Mouse (Mus musculus): ENCODE results near the gene Pomp. TPM values are rescaled to one million over a fixed set of nuclear protein-coding genes. Genes with fewer than 3 reads are reported as not detected.

The Pomp gene
- total and polyA plus RNA-seq, 2 experiments: 71.0 to 233 TPM

DNA sequence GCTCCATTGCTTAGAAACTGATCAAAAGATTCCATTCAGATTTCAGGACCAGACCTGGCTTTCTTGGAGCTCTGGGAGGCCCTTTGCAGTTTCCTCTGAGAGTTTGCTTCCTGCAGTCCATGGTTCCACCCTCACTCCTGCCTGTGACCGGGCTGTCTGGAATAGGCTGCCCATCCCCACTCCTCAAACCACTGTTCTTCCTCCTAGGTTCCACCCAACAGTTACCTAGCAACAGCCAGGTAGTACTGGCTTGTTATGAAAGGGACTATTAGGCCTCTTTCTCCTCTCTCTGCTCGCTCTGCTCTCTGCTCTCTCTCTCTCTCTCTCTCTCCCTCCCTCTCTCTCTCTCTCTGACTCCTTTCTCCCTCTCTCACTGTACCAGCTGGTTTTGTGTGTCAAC, 38.0 kb downstream of the Pomp start:
- Histone ChIP-seq H3K27ac (replicated peaks; ENCODE audit: insufficient read depth, low read depth, low read length) (no peak overlapping the region), H3K36me3 (ENCODE audit: control insufficient read depth, insufficient read depth, low read length) (no peaks in the 10 kb centered on the region), H3K4me3 (ENCODE audit: insufficient read depth, low read depth, low read length) (no peak overlapping the region), H3K4me1 (ENCODE audit: control insufficient read depth, insufficient read depth, low read length) (peaks cover 2% of the 10 kb centered on the region; the same call in 1 of the 2 replicates), H3K27me3 (ENCODE audit: control insufficient read depth, insufficient read depth, low read length) (no peaks in the 10 kb centered on the region), H3K79me2 (ENCODE audit: control insufficient read depth, insufficient read depth, low read length) (no peaks in the 10 kb centered on the region), H3K9ac (ENCODE audit: low read depth, low read length) (no peak overlapping the region)
- TF ChIP-seq POLR2A (IDR thresholded peaks at IDR 0.05; ENCODE audit: extremely low read depth, insufficient read depth, low read length) (no peak), CTCF (IDR thresholded peaks at IDR 0.05; ENCODE audit: low read depth, low read length) (no peak)
- WGBS: 87% methylated on average over 2 of the region's 2 CpGs
- no peak for DNase-seq (ENCODE audit: extremely low read depth, low read depth, low spot score)

DNA sequence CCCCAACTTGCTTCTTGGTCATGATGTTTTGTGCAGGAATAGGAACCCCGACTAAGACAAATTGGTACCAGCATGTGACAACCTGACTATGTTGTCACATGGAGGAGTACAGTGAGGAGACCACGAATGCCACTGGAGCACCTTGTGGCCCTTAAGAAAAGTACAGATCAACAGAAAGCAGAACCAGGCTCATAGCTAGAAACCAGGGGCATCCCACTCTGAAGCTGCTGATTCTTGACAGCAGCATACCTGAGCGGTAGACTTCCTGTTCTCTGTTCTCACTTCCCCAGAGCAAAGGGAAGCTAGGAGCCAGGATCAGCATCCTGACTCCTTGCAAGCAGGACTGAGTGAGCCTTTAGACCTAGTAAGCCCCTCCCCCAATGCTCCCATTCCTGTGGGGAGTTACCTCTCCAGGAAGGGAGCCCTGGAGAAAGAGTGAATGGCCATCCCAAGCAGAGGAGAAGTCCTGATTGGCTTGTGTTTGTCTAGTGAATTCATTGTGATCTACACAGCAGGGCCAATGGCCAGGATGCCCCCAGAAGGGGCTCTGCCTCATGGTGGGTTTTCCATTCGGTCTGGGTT, 38.8 kb downstream of the Pomp start:
- 76% methylated on average over 4 of the region's 4 CpGs for WGBS
- Histone ChIP-seq H3K79me2 (ENCODE audit: control insufficient read depth, insufficient read depth, low read length) (no peaks in the 10 kb centered on the region), H3K9ac (ENCODE audit: low read depth, low read length) (no peak overlapping the region), H3K36me3 (ENCODE audit: control insufficient read depth, insufficient read depth, low read length) (no peaks in the 10 kb centered on the region), H3K27me3 (ENCODE audit: control insufficient read depth, insufficient read depth, low read length) (no peaks in the 10 kb centered on the region), H3K4me1 (ENCODE audit: control insufficient read depth, insufficient read depth, low read length) (no peaks in the 10 kb centered on the region; the same call in 1 of the 2 replicates), H3K4me3 (ENCODE audit: insufficient read depth, low read depth, low read length) (no peak overlapping the region), H3K27ac (replicated peaks; ENCODE audit: insufficient read depth, low read depth, low read length) (no peak overlapping the region)
- TF ChIP-seq CTCF (IDR thresholded peaks at IDR 0.05; ENCODE audit: low read depth, low read length) (no peak), POLR2A (IDR thresholded peaks at IDR 0.05; ENCODE audit: extremely low read depth, insufficient read depth, low read length) (no peak)
- DNase-seq (ENCODE audit: extremely low read depth, low read depth, low spot score): no peak

DNA sequence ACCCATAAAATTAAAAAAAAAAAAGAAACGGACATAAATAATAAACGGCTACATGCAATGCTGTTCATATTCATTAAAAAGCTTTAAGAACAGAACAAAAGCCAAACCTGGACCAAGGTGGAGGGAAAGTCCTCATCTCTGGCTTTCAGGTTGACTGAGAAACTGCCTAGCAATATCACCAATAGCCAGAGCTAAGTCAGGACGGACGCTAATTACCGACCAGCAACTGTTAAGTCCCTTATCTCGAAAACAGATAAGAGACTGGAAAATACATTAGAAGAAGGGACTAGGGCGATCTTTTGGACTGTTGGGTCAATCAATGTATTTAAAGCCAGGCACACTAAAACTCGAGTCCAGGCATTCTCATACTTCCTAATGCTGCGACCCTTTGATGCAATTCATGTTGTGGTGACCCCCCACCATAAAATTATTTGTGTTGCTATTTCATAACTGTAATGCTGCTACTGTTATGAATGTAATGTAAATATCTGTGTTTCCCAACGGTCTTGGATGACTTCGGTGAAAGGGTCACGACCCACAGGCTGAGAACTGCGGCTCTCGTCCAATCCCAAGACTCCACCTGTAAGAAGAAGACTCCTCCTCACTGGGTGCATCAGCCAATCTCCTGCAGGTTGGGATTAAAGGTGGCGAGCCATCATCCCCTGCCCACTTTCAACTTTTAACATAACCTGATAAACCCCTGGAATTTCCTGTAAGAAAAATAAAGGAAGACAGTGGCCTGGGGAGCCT, 41.9 kb downstream of the Pomp start:
- Histone ChIP-seq H3K79me2 (ENCODE audit: control insufficient read depth, insufficient read depth, low read length) (no peaks in the 10 kb centered on the region), H3K4me1 (ENCODE audit: control insufficient read depth, insufficient read depth, low read length) (peaks cover 6% of the 10 kb centered on the region), H3K27ac (replicated peaks; ENCODE audit: insufficient read depth, low read depth, low read length) (0 out of 2 replicates have a peak overlapping the region, but pooled peaks have one; percentile 23), H3K36me3 (ENCODE audit: control insufficient read depth, insufficient read depth, low read length) (no peaks in the 10 kb centered on the region), H3K9ac (ENCODE audit: low read depth, low read length) (no peak overlapping the region), H3K27me3 (ENCODE audit: control insufficient read depth, insufficient read depth, low read length) (no peaks in the 10 kb centered on the region), H3K4me3 (ENCODE audit: insufficient read depth, low read depth, low read length) (no peak overlapping the region)
- DNase-seq (ENCODE audit: extremely low read depth, low read depth, low spot score): peak; percentile 59
- WGBS: 33% methylated on average over 15 of the region's 15 CpGs
- no peak for TF ChIP-seq POLR2A (IDR thresholded peaks at IDR 0.05; ENCODE audit: extremely low read depth, insufficient read depth, low read length)
- TF ChIP-seq CTCF (IDR thresholded peaks at IDR 0.05; ENCODE audit: low read depth, low read length): no peak

DNA sequence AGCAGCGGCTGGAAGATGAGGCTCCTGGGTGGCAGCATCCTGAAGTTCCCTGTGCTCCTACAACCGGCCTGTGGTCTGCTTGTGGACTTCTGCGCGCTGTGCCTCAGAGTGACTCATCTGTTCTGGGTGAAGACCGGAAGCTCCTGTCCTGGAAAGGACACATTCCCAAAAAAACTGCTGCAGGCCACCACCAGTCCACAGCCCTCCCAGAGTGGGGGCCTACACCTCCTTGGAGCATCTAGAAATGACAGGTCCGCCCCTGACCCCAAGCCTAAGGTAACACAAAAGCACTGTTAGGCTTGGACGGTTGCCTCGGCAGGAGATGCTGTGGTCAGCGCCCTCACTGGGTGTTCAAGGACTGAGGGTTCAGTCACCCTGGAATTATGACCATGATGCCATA, 42.9 kb downstream of the Pomp start:
- TF ChIP-seq POLR2A (IDR thresholded peaks at IDR 0.05; ENCODE audit: extremely low read depth, insufficient read depth, low read length): no peak
- TF ChIP-seq CTCF (IDR thresholded peaks at IDR 0.05; ENCODE audit: low read depth, low read length): no peak
- Histone ChIP-seq H3K4me3 (ENCODE audit: insufficient read depth, low read depth, low read length) (no peak overlapping the region), H3K9ac (ENCODE audit: low read depth, low read length) (no peak overlapping the region), H3K27ac (replicated peaks; ENCODE audit: insufficient read depth, low read depth, low read length) (peak overlapping the region; percentile 23), H3K4me1 (ENCODE audit: control insufficient read depth, insufficient read depth, low read length) (peaks cover 6% of the 10 kb centered on the region), H3K79me2 (ENCODE audit: control insufficient read depth, insufficient read depth, low read length) (no peaks in the 10 kb centered on the region), H3K27me3 (ENCODE audit: control insufficient read depth, insufficient read depth, low read length) (no peaks in the 10 kb centered on the region), H3K36me3 (ENCODE audit: control insufficient read depth, insufficient read depth, low read length) (no peaks in the 10 kb centered on the region)
- 45% methylated on average over 9 of the region's 9 CpGs for WGBS
- peak; percentile 87 for DNase-seq (ENCODE audit: extremely low read depth, low read depth, low spot score)

DNA sequence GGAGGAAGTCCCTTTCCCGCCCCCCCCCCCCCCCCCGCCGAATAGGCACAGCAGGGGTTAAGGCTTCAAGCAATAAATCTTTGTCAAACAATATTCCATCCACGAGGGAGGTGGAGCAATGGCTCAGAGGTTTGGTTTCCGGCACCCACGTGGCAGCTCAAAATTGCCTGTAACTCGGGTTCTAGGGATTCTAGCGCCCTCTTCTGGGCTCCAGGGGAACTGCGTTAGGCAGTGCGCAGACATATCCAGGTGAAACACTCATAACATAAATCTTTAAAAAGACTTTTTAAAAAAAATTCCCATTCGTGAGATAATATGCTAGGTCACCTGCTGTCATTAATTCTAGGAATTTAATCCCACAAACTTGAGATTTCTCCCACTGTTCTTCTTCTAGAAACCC, 46.9 kb downstream of the Pomp start:
- TF ChIP-seq POLR2A (IDR thresholded peaks at IDR 0.05; ENCODE audit: extremely low read depth, insufficient read depth, low read length): no peak
- TF ChIP-seq CTCF (IDR thresholded peaks at IDR 0.05; ENCODE audit: low read depth, low read length): peak; percentile 57
- Histone ChIP-seq H3K9ac (ENCODE audit: low read depth, low read length) (no peak overlapping the region), H3K36me3 (ENCODE audit: control insufficient read depth, insufficient read depth, low read length) (no peaks in the 10 kb centered on the region), H3K4me3 (ENCODE audit: insufficient read depth, low read depth, low read length) (no peak overlapping the region), H3K79me2 (ENCODE audit: control insufficient read depth, insufficient read depth, low read length) (no peaks in the 10 kb centered on the region), H3K27me3 (ENCODE audit: control insufficient read depth, insufficient read depth, low read length) (no peaks in the 10 kb centered on the region), H3K27ac (replicated peaks; ENCODE audit: insufficient read depth, low read depth, low read length) (no peak overlapping the region), H3K4me1 (ENCODE audit: control insufficient read depth, insufficient read depth, low read length) (peaks cover 10% of the 10 kb centered on the region)
- no peak for DNase-seq (ENCODE audit: extremely low read depth, low read depth, low spot score)
- WGBS: 60% methylated on average over 11 of the region's 11 CpGs

DNA sequence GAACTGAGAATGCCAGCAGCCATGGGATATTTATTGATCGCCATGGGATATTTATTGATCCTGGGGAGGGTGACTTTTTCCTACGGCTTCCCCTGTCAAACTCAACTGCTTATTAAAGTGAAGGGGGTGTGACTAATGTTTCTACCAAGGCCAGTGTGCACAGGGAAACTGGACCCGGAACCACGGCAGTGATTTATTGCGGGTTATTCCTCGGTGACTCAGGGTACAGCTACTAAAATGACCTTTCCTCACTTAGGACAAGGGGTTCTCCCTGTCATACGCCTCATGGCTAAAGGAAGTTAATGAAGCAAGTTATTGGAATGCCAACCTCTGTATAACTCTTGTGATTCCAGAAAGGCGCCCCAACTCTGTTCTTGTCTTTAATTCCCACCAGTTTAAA, 47.6 kb downstream of the Pomp start:
- DNase-seq (ENCODE audit: extremely low read depth, low read depth, low spot score): no peak
- Histone ChIP-seq H3K36me3 (ENCODE audit: control insufficient read depth, insufficient read depth, low read length) (no peaks in the 10 kb centered on the region), H3K79me2 (ENCODE audit: control insufficient read depth, insufficient read depth, low read length) (no peaks in the 10 kb centered on the region), H3K9ac (ENCODE audit: low read depth, low read length) (no peak overlapping the region), H3K27ac (replicated peaks; ENCODE audit: insufficient read depth, low read depth, low read length) (no peak overlapping the region), H3K4me1 (ENCODE audit: control insufficient read depth, insufficient read depth, low read length) (peaks cover 13% of the 10 kb centered on the region), H3K4me3 (ENCODE audit: insufficient read depth, low read depth, low read length) (no peak overlapping the region), H3K27me3 (ENCODE audit: control insufficient read depth, insufficient read depth, low read length) (no peaks in the 10 kb centered on the region)
- TF ChIP-seq CTCF (IDR thresholded peaks at IDR 0.05; ENCODE audit: low read depth, low read length): no peak
- TF ChIP-seq POLR2A (IDR thresholded peaks at IDR 0.05; ENCODE audit: extremely low read depth, insufficient read depth, low read length): no peak
- 82% methylated on average over 8 of the region's 8 CpGs for WGBS
